Mouse (Mus musculus): ENCODE measurements around the gene Palld.

The Palld gene

GRCm38 (mm10) chr8:61902521-61902920 lies at the start of gene Palld:
Palld (minus strand) TSS chr8:61902690.
- DNase-seq: no peak

- no peak for DNase-seq
These were observed 35.1 kb upstream of the Palld start for GRCm38 (mm10) chr8:61937576-61937975.

GRCm38 (mm10) chr8:61933243-61933642 lies 30.8 kb upstream of the Palld start:
- DNase-seq: no peak

GRCm38 (mm10) chr8:61927777-61928494 lies 25.4 kb upstream of the Palld start, which contains the start of gene Ddx60:
Ddx60 (plus strand) TSS chr8:61928087.
- peak; percentile 68 for DNase-seq

GRCm38 (mm10) chr8:61924518-61924917 lies 22.0 kb upstream of the Palld start:
- DNase-seq: no peak

GRCm38 (mm10) chr8:61921454-61922054 lies 19.1 kb upstream of the Palld start:
- DNase-seq: no peak

- no peak for DNase-seq
These were observed 17.9 kb upstream of the Palld start for GRCm38 (mm10) chr8:61920389-61920788.

GRCm38 (mm10) chr8:61919145-61919788 lies 16.8 kb upstream of the Palld start:
- DNase-seq: no peak

GRCm38 (mm10) chr8:61917287-61917686 lies 14.8 kb upstream of the Palld start:
- DNase-seq: no peak

- no peak for DNase-seq
These were observed 11.5 kb upstream of the Palld start for GRCm38 (mm10) chr8:61913957-61914356.

- no peak for DNase-seq
These were observed 10.3 kb upstream of the Palld start for GRCm38 (mm10) chr8:61912817-61913216.

GRCm38 (mm10) chr8:61909313-61909712 lies 6.8 kb upstream of the Palld start:
- DNase-seq: no peak

- DNase-seq: peak; percentile 52
These were observed 6.1 kb upstream of the Palld start for GRCm38 (mm10) chr8:61908303-61909215.

- DNase-seq: no peak
These were observed 1.3 kb downstream of the Palld start for GRCm38 (mm10) chr8:61901028-61901717.

- no peak for DNase-seq
These were observed 5.1 kb downstream of the Palld start for GRCm38 (mm10) chr8:61897402-61897801.

GRCm38 (mm10) chr8:61896742-61897141 lies 5.7 kb downstream of the Palld start:
- no peak for DNase-seq

GRCm38 (mm10) chr8:61894062-61894461 lies 8.4 kb downstream of the Palld start:
- DNase-seq: peak; percentile 68

- DNase-seq: peak; percentile 7
These were observed 24.9 kb downstream of the Palld start for GRCm38 (mm10) chr8:61877607-61878006.

- DNase-seq: peak; percentile 78
These were observed 27.2 kb downstream of the Palld start for GRCm38 (mm10) chr8:61875290-61875689.

GRCm38 (mm10) chr8:61873994-61874393 lies 28.5 kb downstream of the Palld start:
- DNase-seq: peak; percentile 8

- DNase-seq: no peak
These were observed 34.0 kb downstream of the Palld start for GRCm38 (mm10) chr8:61868481-61868880.

- no peak for DNase-seq
These were observed 35.6 kb downstream of the Palld start for GRCm38 (mm10) chr8:61866920-61867319.
